24 mouse cellular contexts compared by ENCODE assay signal in genomic region chr9:120212936-120213335, GRCm38 (mm10).
DNase-seq lines count a peak whose midpoint lies in the region; ATAC-seq and TF ChIP-seq lines count a peak whose summit lies in the region.
"Had no signal": no experiment of that assay in that cellular context is flagged by ENCODE, and none has a peak within 500 bp of the region (broad histone marks: within the 10 kb centered on the region; RNA-seq: fewer than 3 reads in every experiment).

No protein-coding gene starts in this region.

- no peak overlapping the region for H3K4me2 ChIP-seq in midbrain, embryonic 13.5 days (replicated peaks)
- no peak overlapping the region for H3K4me2 ChIP-seq in midbrain, postnatal 0 days (ENCODE audit: low read depth, low read length, poor library complexity, severe bottlenecking)
- no peak overlapping the region for H3K4me2 ChIP-seq in neural tube, embryonic 15.5 days
- H3K4me2 ChIP-seq: embryonic facial prominence, embryonic 13.5 days; forebrain, embryonic 12.5 days; heart, embryonic 13.5 days had no signal

- WGBS in midbrain, embryonic 13.5 days: 65% methylated on average over 6 of the region's 6 CpGs
- WGBS in midbrain, postnatal 0 days: 60% methylated on average over 6 of the region's 6 CpGs
- WGBS in neural tube, embryonic 15.5 days: 41% methylated on average over 6 of the region's 6 CpGs

- no peaks in the 10 kb centered on the region for H3K9me3 ChIP-seq in midbrain, embryonic 13.5 days
- H3K9me3 ChIP-seq in midbrain, postnatal 0 days (ENCODE audit: low read length): no peaks in the 10 kb centered on the region
- H3K9me3 ChIP-seq in neural tube, embryonic 15.5 days (replicated peaks): no peaks in the 10 kb centered on the region
- H3K9me3 ChIP-seq: embryonic facial prominence, embryonic 13.5 days; forebrain, embryonic 12.5 days; heart, embryonic 13.5 days had no signal

- H3K27me3 ChIP-seq in midbrain, embryonic 13.5 days: no peaks in the 10 kb centered on the region
- no peaks in the 10 kb centered on the region for H3K27me3 ChIP-seq in midbrain, postnatal 0 days (ENCODE audit: insufficient read depth, low read length)
- H3K27me3 ChIP-seq in neural tube, embryonic 15.5 days (replicated peaks): no peaks in the 10 kb centered on the region
- H3K27me3 ChIP-seq: embryonic facial prominence, embryonic 13.5 days; forebrain, embryonic 12.5 days; heart, embryonic 13.5 days had no signal

- no peak overlapping the region for H3K4me3 ChIP-seq in midbrain, embryonic 13.5 days (replicated peaks)
- no peak overlapping the region for H3K4me3 ChIP-seq in midbrain, postnatal 0 days (ENCODE audit: low read depth, low read length)
- no peak overlapping the region for H3K4me3 ChIP-seq in neural tube, embryonic 15.5 days (replicated peaks)
- H3K4me3 ChIP-seq: embryonic facial prominence, embryonic 13.5 days; forebrain, embryonic 12.5 days; gastrocnemius, adult 2 months; heart, embryonic 13.5 days had no signal

- DNase-seq in frontal cortex, postnatal 10 days (ENCODE audit: low spot score in 2 of 2): no peak
- peak; percentile 22 for DNase-seq in layer of hippocampus, adult 11-12 months (ENCODE audit: low spot score)
- DNase-seq in layer of hippocampus, adult 8-10 months (ENCODE audit: low spot score in 2 of 2): no peak
- DNase-seq in midbrain, postnatal 0 days (ENCODE audit: low spot score): no peak
- DNase-seq in right cerebral cortex, postnatal 10 days (ENCODE audit: low spot score in 2 of 2): no peak
- DNase-seq: adrenal gland, adult 8-10 months; adrenal gland, postnatal 36 days; B cell, adult 2 months; cerebellum, adult 11-12 months; cerebellum, adult 9-10 months; cerebellum, postnatal 25 days; gastrocnemius, adult 2 months; gastrocnemius, postnatal 25 days; heart, postnatal 36 days had no signal

- TF ChIP-seq CTCF in midbrain, postnatal 0 days (IDR thresholded peaks at IDR 0.05): no peak

- H3K27ac ChIP-seq in midbrain, embryonic 13.5 days: peak overlapping the region; percentile 22; the same call in 1 of the 2 replicates
- no peak overlapping the region for H3K27ac ChIP-seq in midbrain, postnatal 0 days (ENCODE audit: low read depth, low read length)
- peak overlapping the region; percentile 66 for H3K27ac ChIP-seq in neural tube, embryonic 15.5 days (replicated peaks)
- H3K27ac ChIP-seq: embryonic facial prominence, embryonic 13.5 days; forebrain, embryonic 12.5 days; gastrocnemius, adult 2 months; heart, embryonic 13.5 days; hindbrain, postnatal 0 days had no signal

- peak; percentile 75; the same call in 1 of the 2 replicates for ATAC-seq in frontal cortex, adult (ENCODE audit: low TSS enrichment)
- no peak for ATAC-seq in midbrain, embryonic 13.5 days
- ATAC-seq in midbrain, postnatal 0 days (ENCODE audit: low FRiP score): no peak
- no peak for ATAC-seq in neural tube, embryonic 15.5 days (ENCODE audit: low FRiP score)
- ATAC-seq: CD4-positive, CD25-positive, alpha-beta regulatory T cell, adult 4 months; forebrain, embryonic 16.5 days; hindbrain, postnatal 0 days had no signal

- H3K36me3 ChIP-seq in midbrain, embryonic 13.5 days: no peaks in the 10 kb centered on the region
- H3K36me3 ChIP-seq in midbrain, postnatal 0 days (ENCODE audit: insufficient read depth, low read length): no peaks in the 10 kb centered on the region
- no peaks in the 10 kb centered on the region for H3K36me3 ChIP-seq in neural tube, embryonic 15.5 days
- H3K36me3 ChIP-seq: embryonic facial prominence, embryonic 13.5 days; forebrain, embryonic 12.5 days; G1E; heart, embryonic 13.5 days had no signal

- H3K9ac ChIP-seq in midbrain, embryonic 13.5 days (replicated peaks): no peak overlapping the region
- no peak overlapping the region for H3K9ac ChIP-seq in midbrain, postnatal 0 days (replicated peaks; ENCODE audit: low read length, poor library complexity, severe bottlenecking)
- H3K9ac ChIP-seq in neural tube, embryonic 15.5 days (replicated peaks): no peak overlapping the region
- H3K9ac ChIP-seq: embryonic facial prominence, embryonic 13.5 days; forebrain, embryonic 12.5 days; heart, embryonic 13.5 days had no signal

- 0 out of 2 replicates have a peak, but pooled peaks cover 4% of the 10 kb centered on the region for H3K4me1 ChIP-seq in midbrain, embryonic 13.5 days (replicated peaks)
- no peaks in the 10 kb centered on the region for H3K4me1 ChIP-seq in midbrain, postnatal 0 days (ENCODE audit: insufficient read depth, low read length)
- 0 out of 2 replicates have a peak, but pooled peaks cover 10% of the 10 kb centered on the region for H3K4me1 ChIP-seq in neural tube, embryonic 15.5 days
